Mouse (Mus musculus): Measurements from ENCODE around the gene Fat3.
A peak's percentile ranks its signal among the peaks of the same experiment; 100 is the strongest.

Gene Fat3

DNA sequence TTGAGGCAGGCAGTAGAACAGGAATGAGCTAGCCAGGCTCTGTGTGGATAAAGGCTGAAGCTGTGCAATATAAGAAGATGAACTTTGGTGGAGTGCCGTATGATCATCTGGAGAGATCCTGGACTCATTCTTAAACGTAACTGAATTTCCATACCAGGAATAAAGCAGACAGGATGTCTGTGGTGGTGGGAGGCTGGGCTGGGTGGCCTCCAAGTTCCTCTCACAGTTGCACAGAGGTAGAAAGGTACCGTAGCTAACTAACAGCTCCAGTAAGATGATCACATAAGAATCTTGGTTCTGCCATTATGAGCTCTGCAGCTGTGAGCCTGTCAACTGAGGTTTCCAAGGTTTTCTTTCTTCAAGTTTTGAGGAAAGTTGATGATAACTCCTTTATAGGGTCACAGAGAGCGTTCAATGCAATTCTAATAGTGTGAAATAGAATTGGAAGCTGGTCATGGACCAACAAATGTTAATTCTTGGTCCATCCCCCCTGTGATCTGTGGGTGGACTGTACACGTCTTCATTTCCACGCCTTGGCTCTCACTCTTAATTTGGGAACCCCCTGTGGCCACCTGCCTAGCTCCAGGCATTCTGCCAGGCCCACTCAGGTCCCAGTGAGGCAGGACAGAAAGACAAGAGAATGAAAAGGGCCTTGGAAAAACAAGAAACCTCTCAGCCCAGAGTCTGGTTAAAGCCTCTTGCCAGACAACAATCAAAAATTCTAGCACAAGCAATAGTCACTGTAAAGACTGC is 547.3 kb downstream of the Fat3 start:
- no peak for DNase-seq (ENCODE audit: low spot score in 2 of 2)

DNA sequence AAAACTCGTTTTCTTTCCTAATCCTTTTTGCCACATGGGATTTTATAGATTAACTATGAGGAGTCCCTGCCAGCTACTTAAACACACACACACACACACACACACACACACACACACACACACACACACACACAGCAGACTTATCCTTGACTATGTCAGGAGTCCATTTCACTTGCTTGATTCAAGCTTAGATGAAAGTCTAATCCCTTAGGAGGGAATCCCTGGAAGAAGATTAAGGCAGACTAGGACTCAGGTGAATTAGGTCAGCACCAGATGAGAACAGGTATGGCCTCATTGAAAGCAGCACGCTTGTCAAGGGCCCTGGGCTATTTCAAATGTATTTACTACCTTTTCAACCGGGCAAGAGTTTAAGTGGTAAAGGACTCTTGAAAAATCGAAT is 553.0 kb downstream of the Fat3 start:
- no peak for DNase-seq (ENCODE audit: low spot score in 2 of 2)

GRCm38 (mm10) chr9:15944182-15944581 is 556.9 kb downstream of the Fat3 start:
- no peak for DNase-seq (ENCODE audit: low spot score in 2 of 2)

GRCm38 (mm10) chr9:15943486-15944153 is 557.5 kb downstream of the Fat3 start:
- DNase-seq (ENCODE audit: low spot score in 2 of 2): no peak

DNA sequence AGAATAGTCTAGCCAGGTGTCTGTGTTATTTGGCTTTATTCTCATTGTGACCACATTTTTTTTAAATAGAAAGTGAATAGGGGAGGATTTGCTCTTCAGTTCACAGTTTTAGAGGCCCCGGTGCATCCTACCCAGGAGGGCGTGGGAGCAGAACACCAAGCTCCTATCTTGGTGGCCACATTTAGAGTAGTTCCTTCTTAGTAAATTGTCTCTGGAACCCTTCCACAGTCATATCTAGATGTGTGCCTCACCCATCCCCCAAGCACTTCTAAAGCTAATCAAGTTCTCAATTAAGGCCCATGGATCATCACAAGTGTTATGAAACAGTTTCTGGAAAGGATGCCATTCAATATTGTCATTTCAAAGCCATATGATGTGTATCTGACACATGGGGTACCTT is 559.3 kb downstream of the Fat3 start:
- no peak for DNase-seq (ENCODE audit: low spot score in 2 of 2)

DNA sequence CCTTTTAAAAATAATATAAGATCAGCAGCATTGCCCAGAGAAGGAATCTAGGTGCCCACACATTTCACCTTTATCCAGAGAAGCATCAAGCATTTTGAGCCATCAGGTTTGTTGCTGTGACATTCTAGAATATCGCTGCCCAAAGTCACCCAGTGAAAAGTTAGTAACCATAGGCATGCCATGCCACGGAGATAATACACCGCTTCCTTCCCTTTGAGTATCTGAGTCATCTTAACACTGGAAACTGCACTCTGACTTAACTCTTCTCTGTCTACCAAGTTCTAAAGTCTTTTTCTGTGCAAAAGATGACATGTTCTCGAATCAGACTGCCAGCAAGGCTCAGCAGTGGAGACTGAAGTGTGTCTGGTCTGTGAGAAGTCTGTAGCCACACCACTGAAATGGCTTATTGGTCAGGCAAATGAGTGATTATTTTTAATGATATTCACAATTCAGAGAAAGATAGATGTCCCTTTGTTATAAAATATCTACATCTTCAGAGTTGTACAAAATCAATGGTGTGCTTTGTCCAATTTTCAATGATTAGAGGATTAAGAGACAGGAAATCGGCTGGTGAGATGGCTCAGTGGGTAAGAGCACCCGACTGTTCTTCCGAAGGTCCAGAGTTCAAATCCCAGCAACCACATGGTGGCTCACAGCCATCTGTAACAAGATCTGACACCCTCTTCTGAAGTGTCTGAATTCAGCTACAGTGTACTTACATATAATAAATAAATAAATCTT is 560.0 kb downstream of the Fat3 start:
- DNase-seq (ENCODE audit: low spot score in 2 of 2): no peak

GRCm38 (mm10) chr9:15939594-15939993 is 561.5 kb downstream of the Fat3 start:
- no peak for DNase-seq (ENCODE audit: low spot score in 2 of 2)

- no peak for DNase-seq (ENCODE audit: low spot score in 2 of 2)
Measured at GRCm38 (mm10) chr9:15937837-15938514, 563.1 kb downstream of the Fat3 start.

DNA sequence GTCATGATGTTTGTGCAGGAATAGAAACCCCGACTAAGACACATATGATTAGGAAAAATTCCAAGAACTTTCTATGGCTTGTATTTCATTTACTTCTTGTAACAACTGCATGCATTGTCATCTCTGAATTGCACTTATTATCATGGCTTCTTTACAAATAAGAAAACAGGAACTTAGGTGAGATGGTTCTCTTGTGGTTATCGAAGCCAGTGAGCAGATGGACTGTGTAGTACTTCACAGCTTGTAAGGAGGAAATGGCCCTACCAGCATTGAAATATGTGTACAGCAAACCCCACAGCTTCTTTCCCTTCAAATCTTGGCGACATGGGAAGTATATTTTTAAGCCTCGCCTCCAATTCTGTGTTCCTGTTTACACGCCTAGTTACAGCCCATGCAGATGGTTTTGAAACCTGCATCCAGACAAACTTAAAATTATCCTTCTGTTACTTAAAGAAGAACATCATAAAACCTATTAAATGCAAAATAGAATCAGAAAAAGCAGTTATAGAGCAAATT is 570.1 kb downstream of the Fat3 start:
- DNase-seq (ENCODE audit: low spot score in 2 of 2): peak in 1 of 2 experiments; percentile 46

DNA sequence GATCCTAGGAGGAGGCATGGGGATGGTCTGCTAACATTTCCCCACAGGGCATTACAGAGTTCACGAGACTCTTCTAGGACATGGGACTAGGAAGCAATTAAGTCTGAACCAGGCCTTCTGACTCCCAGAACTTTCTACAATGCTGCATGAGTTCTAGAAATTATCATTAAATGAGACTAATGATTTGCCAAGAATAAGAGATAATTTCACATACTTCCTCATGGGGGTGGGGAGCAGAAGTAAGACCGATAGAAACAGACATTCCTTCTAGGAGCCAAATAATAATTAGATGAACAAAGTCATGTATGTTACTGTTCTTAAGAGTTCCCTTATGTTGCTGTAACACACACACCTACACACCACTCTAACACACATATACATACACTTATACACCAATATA is 572.8 kb downstream of the Fat3 start:
- no peak for DNase-seq (ENCODE audit: low spot score in 2 of 2)

- no peak for DNase-seq (ENCODE audit: low spot score in 2 of 2)
Measured at GRCm38 (mm10) chr9:15927378-15928083, 573.6 kb downstream of the Fat3 start.

DNA sequence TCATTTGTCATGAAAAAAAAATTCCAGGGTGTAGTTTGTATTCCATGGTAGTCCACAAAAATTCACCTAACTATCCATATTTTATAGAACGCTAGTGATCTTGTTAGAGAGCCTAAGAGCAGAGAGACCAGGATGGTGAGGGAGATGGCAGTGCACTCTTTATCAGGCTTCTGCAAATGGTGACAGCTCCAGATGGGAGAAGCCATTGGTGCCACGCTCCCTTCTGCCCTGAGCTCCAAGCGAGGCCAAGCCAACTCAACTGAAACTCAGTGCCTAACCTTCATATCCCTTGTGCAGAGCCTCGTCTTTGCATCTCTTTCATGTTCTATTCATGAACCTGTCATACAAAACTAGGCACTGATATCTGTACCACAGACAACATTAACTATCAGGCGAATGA is 575.8 kb downstream of the Fat3 start:
- DNase-seq (ENCODE audit: low spot score in 2 of 2): no peak

DNA sequence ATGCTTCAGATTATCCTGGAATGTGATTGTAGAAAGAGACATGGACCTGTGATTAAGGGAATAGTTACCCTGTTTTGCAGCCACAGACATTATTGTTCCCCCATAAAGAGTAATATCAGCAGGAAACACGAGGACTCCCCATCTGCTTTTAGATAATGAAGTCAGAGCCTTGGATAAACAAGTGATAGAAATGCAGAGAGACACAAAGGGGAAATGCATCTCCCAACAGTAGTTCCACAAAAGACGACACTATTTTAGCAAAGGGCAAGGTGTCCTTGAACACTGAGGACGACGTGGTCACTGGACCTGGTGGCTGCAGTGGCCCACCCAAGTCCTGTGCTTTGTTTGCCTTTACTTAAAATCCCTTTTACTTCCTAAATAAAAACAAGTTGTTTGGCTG is 580.8 kb downstream of the Fat3 start:
- no peak for DNase-seq (ENCODE audit: low spot score in 2 of 2)

GRCm38 (mm10) chr9:15919373-15920005 is 581.6 kb downstream of the Fat3 start:
- no peak for DNase-seq (ENCODE audit: low spot score in 2 of 2)

- DNase-seq (ENCODE audit: low spot score in 2 of 2): no peak
Measured at GRCm38 (mm10) chr9:15916600-15916999, 584.5 kb downstream of the Fat3 start.

DNA sequence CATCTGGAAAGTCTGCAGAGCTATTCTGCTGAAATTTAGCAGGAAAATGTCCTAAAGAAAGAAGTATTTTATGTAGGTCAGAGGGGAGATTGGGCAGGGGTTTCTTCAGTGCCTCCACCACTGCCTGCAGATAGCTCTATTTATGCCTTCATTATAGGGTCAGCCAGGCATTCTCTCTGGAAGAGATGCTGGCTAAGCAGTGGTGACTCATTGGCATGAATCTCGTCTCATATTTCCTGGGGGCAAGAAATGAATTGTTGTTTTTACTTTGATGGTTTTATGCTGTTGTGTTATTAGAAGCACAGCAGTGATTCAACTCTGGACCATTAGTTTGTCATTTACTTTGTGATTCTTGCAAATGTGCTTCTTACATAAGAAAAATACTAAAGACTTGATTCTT is 588.4 kb downstream of the Fat3 start:
- DNase-seq (ENCODE audit: low spot score in 2 of 2): no peak

- DNase-seq (ENCODE audit: low spot score in 2 of 2): no peak
Measured at GRCm38 (mm10) chr9:15909397-15910113, 591.5 kb downstream of the Fat3 start.

GRCm38 (mm10) chr9:15903948-15904750 is 596.9 kb downstream of the Fat3 start:
- DNase-seq (ENCODE audit: low spot score in 2 of 2): no peak

DNA sequence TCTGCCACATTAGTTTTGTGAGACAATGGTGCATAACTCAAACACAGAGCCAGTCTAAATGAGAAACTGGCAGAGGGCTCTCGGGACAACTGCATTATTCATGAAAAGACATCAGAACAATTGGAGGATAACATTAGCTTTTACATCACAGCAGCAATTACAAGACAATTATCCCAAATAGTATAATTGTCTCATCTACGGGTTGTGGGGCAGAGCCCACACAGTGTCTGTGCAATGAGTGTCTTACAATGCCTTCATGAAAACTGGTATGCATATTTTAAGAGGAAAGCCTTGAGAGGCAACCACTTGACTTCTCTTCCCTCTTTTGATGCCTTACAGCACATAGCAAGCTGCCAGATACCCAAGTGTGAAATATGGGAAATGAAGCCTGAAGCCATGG is 603.0 kb downstream of the Fat3 start:
- DNase-seq (ENCODE audit: low spot score in 2 of 2): no peak
